Mouse (Mus musculus) liver, embryonic 11.5 days (tissue): Measurements from ENCODE around the gene Iqsec1. TPM values are rescaled to one million over a fixed set of nuclear protein-coding genes. Genes with fewer than 3 reads are reported as not detected.

Source experiments
- ATAC-seq: fragments of 200-750 bp; cut with Nextera tagmentation; replicated peaks from 2 replicates; pipeline ENCODE4 v1.8.0; 2017; ENCODE audit warnings: moderate number of reproducible peaks, mild to moderate bottlenecking, moderate TSS enrichment, moderate library complexity; ENCODE audit not compliant: low FRiP score
- DNase-seq: peaks from one replicate; pipeline ENCODE4 v3.0.0-alpha.2; 2017; ENCODE audit warnings: low spot score
- H3K27ac ChIP-seq: fragments of 300-500 bp; sonication (generic); 2 replicates; pipeline ENCODE4 v1.5.1; 2014; ENCODE audit warnings: mild to moderate bottlenecking, low read depth, low read length, control low read depth
- H3K27me3 ChIP-seq: fragments of 300-500 bp; sonication (generic); replicated peaks from 2 replicates; pipeline ENCODE4 v1.6.1; 2014; ENCODE audit warnings: low read length, mixed read lengths; ENCODE audit not compliant: control insufficient read depth, insufficient read depth
- H3K36me3 ChIP-seq: fragments of 300-500 bp; sonication (generic); 2 replicates; pipeline ENCODE4 v1.6.1; 2014; ENCODE audit warnings: mild to moderate bottlenecking, low read length, moderate library complexity, mixed read lengths; ENCODE audit not compliant: control insufficient read depth, insufficient read depth
- H3K4me1 ChIP-seq: fragments of 300-500 bp; sonication (generic); replicated peaks from 2 replicates; pipeline ENCODE4 v1.6.1; 2014; ENCODE audit warnings: low read length, mixed read lengths; ENCODE audit not compliant: control insufficient read depth, insufficient read depth
- H3K4me2 ChIP-seq: fragments of 300-500 bp; sonication (generic); 2 replicates; pipeline ENCODE4 v1.6.1; 2014; ENCODE audit warnings: mild to moderate bottlenecking, control low read depth, moderate library complexity
- H3K4me3 ChIP-seq: fragments of 300-500 bp; sonication (generic); 2 replicates; pipeline ENCODE4 v1.5.1; 2014; ENCODE audit warnings: low read depth, low read length, control low read depth
- H3K9ac ChIP-seq: fragments of 300-500 bp; sonication (generic); 2 replicates; pipeline ENCODE4 v1.6.1; 2014; ENCODE audit warnings: low read depth, low read length, control low read depth
- H3K9me3 ChIP-seq: fragments of 300-500 bp; sonication (generic); 2 replicates; pipeline ENCODE4 v1.6.1; 2016; ENCODE audit warnings: low read length, inconsistent platforms, mixed read lengths; ENCODE audit not compliant: control insufficient read depth
- WGBS: fragments of 180-500 bp; shearing (Covaris S2); extraction: QIAGEN DNeasy Blood & Tissue Kit; methylation state at CpG from one replicate; pipeline ENCODE4 v1.1.7; 2014; 5-methylcytosine and 5-hydroxymethylcytosine counted together
- polyA plus RNA-seq: library from polyadenylated mRNA; unstranded; fragments of >200 nt; fragmentation: Nextera tagmentation; extraction: Ambion mirVana; gene quantifications from 2 replicates; pipeline ENCODE4 v1.2.1, GENCODE M21; 2014

Iqsec1 gene
- polyA plus RNA-seq, 1 experiment from 2014 or later, result 9.1 TPM

DNA sequence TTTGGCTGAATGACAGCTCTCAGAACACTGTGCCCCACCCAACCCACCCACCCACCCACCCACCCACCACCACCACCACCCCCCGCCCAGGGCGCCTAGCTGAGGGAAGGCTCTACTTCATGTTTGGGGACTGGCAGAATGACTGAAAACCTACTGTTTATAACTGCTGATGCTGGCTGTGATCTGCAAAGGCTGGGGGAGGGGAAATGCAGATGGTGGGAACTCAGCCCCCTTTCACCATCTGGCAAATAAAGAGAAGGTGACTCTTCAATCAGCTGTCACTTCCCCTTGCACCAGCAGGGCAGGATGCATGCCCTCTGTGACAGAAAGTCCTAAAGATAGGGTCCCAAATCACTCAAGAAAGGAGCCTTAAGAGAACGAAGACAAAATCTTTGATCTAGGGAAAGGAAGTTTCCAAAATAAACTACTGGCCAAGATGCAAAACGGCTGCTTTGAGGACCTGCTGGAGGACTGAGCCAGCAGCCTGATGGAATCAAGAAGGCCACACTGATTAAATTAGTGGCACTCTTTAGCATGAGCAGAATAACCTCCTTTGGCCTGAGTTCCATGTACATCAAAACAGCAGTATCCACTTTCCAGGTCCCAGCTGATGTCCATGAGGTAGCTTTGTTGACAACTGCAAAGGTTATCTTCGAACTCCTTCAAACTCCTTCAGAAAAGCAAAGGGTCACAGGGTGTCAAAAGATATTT is 67.8 kb downstream of the Iqsec1 start:
- H3K4me3 ChIP-seq, result no peak overlapping the region
- no peak overlapping the region for H3K27ac ChIP-seq
- H3K4me1 ChIP-seq, result no peaks in the 10 kb centered on the region
- WGBS, result 31% methylated on average over 5 of the region's 5 CpGs
- DNase-seq (no peak), ATAC-seq (no peak)
- no peaks in the 10 kb centered on the region for H3K27me3 ChIP-seq
- H3K36me3 ChIP-seq, result no peaks in the 10 kb centered on the region
- no peaks in the 10 kb centered on the region for H3K9me3 ChIP-seq
- H3K9ac ChIP-seq, result no peak overlapping the region
- H3K4me2 ChIP-seq, result no peak overlapping the region

- Histone ChIP-seq H3K4me1 (no peaks in the 10 kb centered on the region), H3K27me3 (no peaks in the 10 kb centered on the region), H3K4me2 (no peak overlapping the region), H3K9ac (no peak overlapping the region), H3K4me3 (no peak overlapping the region), H3K9me3 (no peaks in the 10 kb centered on the region), H3K36me3 (no peaks in the 10 kb centered on the region), H3K27ac (no peak overlapping the region)
- no peak for DNase-seq
- WGBS, result 54% methylated on average over 4 of the region's 4 CpGs
- no peak for ATAC-seq
These were observed 68.7 kb downstream of the Iqsec1 start for GRCm38 (mm10) chr6:90919636-90920420.

DNA sequence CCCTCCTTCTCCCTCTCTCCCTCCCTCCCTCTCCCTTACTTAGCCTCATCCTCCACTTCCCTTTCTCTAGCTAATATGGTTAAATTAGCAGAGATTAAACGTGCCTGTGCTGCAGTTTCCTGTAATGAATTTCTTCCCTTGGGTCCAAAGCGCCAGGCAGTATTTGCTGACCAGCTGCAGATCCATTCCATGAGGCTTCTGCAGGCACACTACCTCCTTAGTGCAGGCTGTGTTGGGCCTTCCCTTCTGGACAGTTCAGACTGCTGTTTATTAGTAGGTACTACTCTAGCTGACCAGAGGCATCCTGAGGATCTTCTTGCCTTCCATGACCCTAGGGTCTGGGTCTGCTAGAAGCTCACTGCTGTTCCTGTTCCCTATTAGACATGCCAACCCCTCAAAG is 72.9 kb downstream of the Iqsec1 start:
- Histone ChIP-seq H3K27ac (no peak overlapping the region), H3K4me2 (no peak overlapping the region), H3K36me3 (no peaks in the 10 kb centered on the region), H3K4me3 (no peak overlapping the region), H3K9ac (no peak overlapping the region), H3K27me3 (no peaks in the 10 kb centered on the region), H3K9me3 (no peaks in the 10 kb centered on the region), H3K4me1 (no peaks in the 10 kb centered on the region)
- DNase-seq, result no peak
- ATAC-seq, result no peak
- WGBS, result 51% methylated on average over 2 of the region's 2 CpGs

DNA sequence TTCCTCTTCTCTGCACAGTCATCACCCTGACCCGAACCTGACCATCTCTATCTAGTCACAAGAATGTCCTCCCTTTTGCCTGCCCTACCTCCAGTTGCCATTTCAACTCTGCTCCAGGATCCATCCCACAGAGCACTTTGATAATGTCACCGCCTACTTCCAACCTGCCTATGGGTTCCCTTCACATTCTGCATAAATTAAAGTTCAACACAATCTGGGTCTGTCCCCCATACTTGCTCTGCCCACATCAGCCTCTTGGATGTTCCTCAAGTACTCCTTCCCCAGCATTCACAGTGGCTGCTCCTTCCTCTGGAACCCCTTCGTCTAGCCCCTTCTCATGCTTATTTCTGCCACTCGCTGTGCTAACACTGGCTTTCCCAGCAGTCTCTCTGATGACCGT is 74.7 kb downstream of the Iqsec1 start:
- ATAC-seq, result no peak
- WGBS, result 85% methylated on average over 5 of the region's 5 CpGs
- 0 out of 2 replicates have a peak, but pooled peaks cover under 1% of the 10 kb centered on the region for H3K27me3 ChIP-seq

GRCm38 (mm10) chr6:90912768-90913167 is 75.7 kb downstream of the Iqsec1 start:
- Histone ChIP-seq H3K4me1 (no peaks in the 10 kb centered on the region), H3K36me3 (no peaks in the 10 kb centered on the region), H3K9me3 (no peaks in the 10 kb centered on the region), H3K4me3 (no peak overlapping the region), H3K27ac (no peak overlapping the region), H3K4me2 (no peak overlapping the region), H3K27me3 (0 out of 2 replicates have a peak, but pooled peaks cover 2% of the 10 kb centered on the region), H3K9ac (no peak overlapping the region)
- ATAC-seq (no peak), DNase-seq (no peak)
- 63% methylated on average over 6 of the region's 6 CpGs for WGBS

More for the DNA sequence above, 74.7 kb downstream of the Iqsec1 start:
- Histone ChIP-seq H3K9me3 (no peaks in the 10 kb centered on the region), H3K4me1 (no peaks in the 10 kb centered on the region), H3K4me2 (no peak overlapping the region), H3K27ac (no peak overlapping the region), H3K9ac (no peak overlapping the region), H3K4me3 (no peak overlapping the region), H3K36me3 (no peaks in the 10 kb centered on the region)
- no peak for DNase-seq

DNA sequence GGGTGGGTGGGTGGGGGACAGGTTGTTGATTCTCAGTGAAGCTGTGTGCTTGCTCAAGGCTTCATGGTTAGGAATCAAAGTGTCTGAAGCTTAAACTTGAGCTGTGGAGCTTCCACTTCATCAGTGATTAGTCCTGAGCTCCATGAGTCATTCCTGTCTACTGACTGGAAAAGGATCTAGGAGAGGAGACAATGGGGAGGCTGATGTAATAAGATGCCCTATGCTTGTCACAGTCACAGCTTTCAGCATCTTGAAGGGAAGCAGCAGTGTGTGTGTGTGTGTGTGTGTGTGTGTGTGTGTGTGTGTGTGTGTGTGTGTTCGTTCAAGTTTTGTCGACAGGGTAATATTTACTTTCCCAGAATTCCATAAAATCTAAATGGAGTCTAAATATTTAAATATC is 84.3 kb downstream of the Iqsec1 start:
- Histone ChIP-seq H3K4me1 (no peaks in the 10 kb centered on the region), H3K4me3 (no peak overlapping the region), H3K9ac (no peak overlapping the region), H3K4me2 (no peak overlapping the region), H3K27me3 (peaks cover 15% of the 10 kb centered on the region), H3K9me3 (no peaks in the 10 kb centered on the region), H3K36me3 (no peaks in the 10 kb centered on the region), H3K27ac (no peak overlapping the region)
- 92% methylated on average over 2 of the region's 2 CpGs for WGBS
- ATAC-seq (no peak), DNase-seq (no peak)

GRCm38 (mm10) chr6:90900302-90900701 is 88.2 kb downstream of the Iqsec1 start:
- no peak overlapping the region for H3K27ac ChIP-seq
- H3K9ac ChIP-seq, result no peak overlapping the region
- no peak for ATAC-seq
- no peak overlapping the region for H3K4me2 ChIP-seq
- DNase-seq, result no peak
- no peaks in the 10 kb centered on the region for H3K36me3 ChIP-seq
- H3K27me3 ChIP-seq, result peaks cover 13% of the 10 kb centered on the region
- whole genome bisulfite sequencing, result 77% methylated on average over 6 of the region's 6 CpGs
- no peak overlapping the region for H3K4me3 ChIP-seq
- H3K4me1 ChIP-seq, result no peaks in the 10 kb centered on the region
- no peaks in the 10 kb centered on the region for H3K9me3 ChIP-seq

GRCm38 (mm10) chr6:90899266-90899665 is 89.2 kb downstream of the Iqsec1 start:
- no peak overlapping the region for H3K4me3 ChIP-seq

GRCm38 (mm10) chr6:90898107-90898506 is 90.4 kb downstream of the Iqsec1 start:
- H3K4me1 ChIP-seq, result no peaks in the 10 kb centered on the region
- H3K36me3 ChIP-seq, result no peaks in the 10 kb centered on the region
- DNase-seq (no peak), ATAC-seq (no peak)
- no peak overlapping the region for H3K4me3 ChIP-seq
- no peak overlapping the region for H3K27ac ChIP-seq
- H3K9ac ChIP-seq, result no peak overlapping the region
- H3K27me3 ChIP-seq, result no peaks in the 10 kb centered on the region
- no peak overlapping the region for H3K4me2 ChIP-seq
- H3K9me3 ChIP-seq, result no peaks in the 10 kb centered on the region
- 3% methylated on average over 1 of the region's 1 CpGs for WGBS

More at GRCm38 (mm10) chr6:90899266-90899665, 89.2 kb downstream of the Iqsec1 start:
- Histone ChIP-seq H3K9ac (no peak overlapping the region), H3K9me3 (no peaks in the 10 kb centered on the region), H3K4me1 (no peaks in the 10 kb centered on the region), H3K4me2 (no peak overlapping the region), H3K36me3 (no peaks in the 10 kb centered on the region), H3K27ac (no peak overlapping the region), H3K27me3 (peaks cover 6% of the 10 kb centered on the region)
- 95% methylated on average over 1 of the region's 1 CpGs for WGBS
- no peak for DNase-seq
- ATAC-seq, result no peak
